Mouse (Mus musculus): Measurements from ENCODE around the gene Tmem87b. TPM values are rescaled to one million over a fixed set of nuclear protein-coding genes. Genes with fewer than 3 reads are reported as not detected.
A peak's percentile ranks its signal among the peaks of the same experiment; 100 is the strongest.

Tmem87b gene
- total RNA-seq (2021): 10 to 100 TPM; 10.6 to 12.2 TPM
- long read RNA-seq, experiment 1, partial matches to known transcripts: 0 of 7 reads
- long read RNA-seq, experiment 1, other reads (novel, unspliced or antisense): 7 of 7 reads
- long read RNA-seq, experiment 2, full-length matches to known transcripts: 2 of 17 reads
- long read RNA-seq, experiment 2, partial matches to known transcripts: 0 of 17 reads
- long read RNA-seq, experiment 2, other reads (novel, unspliced or antisense): 15 of 17 reads

GRCm38 (mm10) chr2:128817786-128818681 lies at the start of gene Tmem87b:
Tmem87b (plus strand) TSS chr2:128818118.
- DNase-seq: peak; percentile 94

- no peak for DNase-seq
Observed at GRCm38 (mm10) chr2:128768545-128769247, 49.2 kb upstream of the Tmem87b start.

GRCm38 (mm10) chr2:128770557-128770956 lies 47.4 kb upstream of the Tmem87b start:
- no peak for DNase-seq

GRCm38 (mm10) chr2:128771048-128771447 lies 46.9 kb upstream of the Tmem87b start:
- no peak for DNase-seq

GRCm38 (mm10) chr2:128771750-128772338 lies 46.1 kb upstream of the Tmem87b start:
- DNase-seq: no peak

GRCm38 (mm10) chr2:128782231-128782630 lies 35.7 kb upstream of the Tmem87b start:
- DNase-seq: no peak

GRCm38 (mm10) chr2:128783660-128784345 lies 34.1 kb upstream of the Tmem87b start:
- no peak for DNase-seq

- no peak for DNase-seq
Observed at GRCm38 (mm10) chr2:128784814-128785213, 33.1 kb upstream of the Tmem87b start.

GRCm38 (mm10) chr2:128786341-128786740 lies 31.6 kb upstream of the Tmem87b start:
- DNase-seq: no peak

- DNase-seq: no peak
Observed at GRCm38 (mm10) chr2:128786795-128787194, 31.1 kb upstream of the Tmem87b start.

- DNase-seq: no peak
Observed at GRCm38 (mm10) chr2:128787805-128788204, 30.1 kb upstream of the Tmem87b start.

GRCm38 (mm10) chr2:128790875-128791614 lies 26.9 kb upstream of the Tmem87b start:
- no peak for DNase-seq

- DNase-seq: no peak
Observed at GRCm38 (mm10) chr2:128793958-128794357, 24.0 kb upstream of the Tmem87b start.

GRCm38 (mm10) chr2:128796463-128796862 lies 21.5 kb upstream of the Tmem87b start:
- DNase-seq: no peak

- peak; percentile 14 for DNase-seq
Observed at GRCm38 (mm10) chr2:128803441-128803840, 14.5 kb upstream of the Tmem87b start.

GRCm38 (mm10) chr2:128805341-128805740 lies 12.6 kb upstream of the Tmem87b start:
- DNase-seq: no peak

- no peak for DNase-seq
Observed at GRCm38 (mm10) chr2:128806561-128806960, 11.4 kb upstream of the Tmem87b start.

- DNase-seq: no peak
Observed at GRCm38 (mm10) chr2:128812761-128813160, 5.2 kb upstream of the Tmem87b start.

GRCm38 (mm10) chr2:128816311-128816710 lies 1.6 kb upstream of the Tmem87b start:
- no peak for DNase-seq

GRCm38 (mm10) chr2:128816916-128817315 lies 1.0 kb upstream of the Tmem87b start:
- no peak for DNase-seq

GRCm38 (mm10) chr2:128817387-128817785 lies 532 bp upstream of the Tmem87b start:
- no peak for DNase-seq
